Mouse (Mus musculus): ENCODE results near the gene Asb3.
"Not testable (repeated sequence)": the region's sequence is repeated elsewhere in the genome, so short reads cannot be mapped to it uniquely, and the experiment has no call there.

DNA sequence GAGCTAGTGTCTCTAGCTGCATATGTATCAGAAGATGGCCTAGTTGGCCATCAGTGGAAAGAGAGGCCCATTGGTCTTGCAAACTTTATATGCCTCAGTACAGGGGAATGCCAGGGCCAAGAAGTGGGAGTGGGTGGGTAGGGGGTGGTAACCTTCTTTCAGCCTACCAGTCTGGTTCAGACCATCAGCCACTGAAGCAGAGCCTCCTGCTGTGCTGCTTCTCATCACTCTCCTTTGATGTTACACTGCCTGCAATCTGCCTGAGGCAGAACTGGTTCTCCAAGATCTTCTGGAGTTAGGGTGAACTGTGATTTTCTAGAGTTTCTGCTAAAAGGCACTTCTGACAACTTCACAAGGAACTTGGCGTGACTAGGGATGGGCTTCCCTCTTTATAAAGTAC, 241.7 kb downstream of the Asb3 start:
- TF ChIP-seq POLR2A (IDR thresholded peaks at IDR 0.05; ENCODE audit: borderline replicate concordance, control insufficient read depth, low read depth, low read length); CTCF (IDR thresholded peaks at IDR 0.05; ENCODE audit: control insufficient read depth, insufficient read depth, low read length): not testable (repeated sequence)
